ENCODE assay signal across 14 mouse cellular contexts in genomic region chr7:110796367-110797051, GRCm38 (mm10). TPM values are rescaled to one million over a fixed set of nuclear protein-coding genes. Genes with fewer than 3 reads are reported as not detected.
DNase-seq lines count a peak whose midpoint lies in the region; ATAC-seq lines count a peak whose summit lies in the region.
"Had no signal": no experiment of that assay in that cellular context is flagged by ENCODE, and none has a peak within 500 bp of the region (broad histone marks: within the 10 kb centered on the region; RNA-seq: fewer than 3 reads in every experiment).

No protein-coding gene starts in this region.

- 79% methylated on average over 12 of the region's 12 CpGs for WGBS in midbrain, embryonic 10.5 days
- 76% methylated on average over 12 of the region's 12 CpGs for WGBS in midbrain, embryonic 13.5 days

- no peak for ATAC-seq in midbrain, embryonic 13.5 days
- ATAC-seq in hematopoietic stem cell, adult 5-6 weeks (replicated peaks in 1 of 2; ENCODE audit: insufficient read depth in 1 of 2, low FRiP score in 2 of 2, low TSS enrichment in 1 of 2, low read depth in 1 of 2, poor library complexity in 2 of 2, severe bottlenecking in 2 of 2), result peak; percentile 96 to 97
- ATAC-seq: Patski had no signal

- H3K27me3 ChIP-seq in midbrain, embryonic 10.5 days (ENCODE audit: low read depth, poor library complexity, severe bottlenecking), result no peaks in the 10 kb centered on the region
- H3K27me3 ChIP-seq in midbrain, embryonic 13.5 days, result no peaks in the 10 kb centered on the region
- H3K27me3 ChIP-seq: heart, embryonic 12.5 days; limb, embryonic 15.5 days; neural tube, embryonic 13.5 days; Patski had no signal

- no peaks in the 10 kb centered on the region for H3K36me3 ChIP-seq in midbrain, embryonic 10.5 days
- no peaks in the 10 kb centered on the region for H3K36me3 ChIP-seq in midbrain, embryonic 13.5 days
- H3K36me3 ChIP-seq: heart, embryonic 12.5 days; neural tube, embryonic 13.5 days had no signal

- no peaks in the 10 kb centered on the region for H3K9me3 ChIP-seq in midbrain, embryonic 10.5 days (replicated peaks)
- H3K9me3 ChIP-seq in midbrain, embryonic 13.5 days, result no peaks in the 10 kb centered on the region
- H3K9me3 ChIP-seq: heart, embryonic 12.5 days; limb, embryonic 15.5 days; neural tube, embryonic 13.5 days had no signal

- no peak for DNase-seq in midbrain, embryonic 10.5 days (ENCODE audit: low spot score)
- peak; percentile 87 for DNase-seq in naive thymus-derived CD4-positive, alpha-beta T cell, adult 2 months (ENCODE audit: low read depth)
- peak; percentile 80 for DNase-seq in thymus, postnatal 4 days
- DNase-seq in cerebellum, postnatal 36 days, result no peak
- no peak for DNase-seq in kidney, adult 11 months
- no peak for DNase-seq in kidney, adult 18-20 months
- DNase-seq: cerebellum, adult 11 months; kidney, postnatal 10 days had no signal

- no peak overlapping the region for H3K4me2 ChIP-seq in midbrain, embryonic 13.5 days (replicated peaks)
- H3K4me2 ChIP-seq: heart, embryonic 12.5 days; limb, embryonic 15.5 days; neural tube, embryonic 13.5 days had no signal

- H3K4me3 ChIP-seq in midbrain, embryonic 10.5 days, result no peak overlapping the region
- H3K4me3 ChIP-seq in midbrain, embryonic 13.5 days (replicated peaks), result no peak overlapping the region
- H3K4me3 ChIP-seq: heart, embryonic 12.5 days; limb, embryonic 15.5 days; neural tube, embryonic 13.5 days had no signal

- H3K9ac ChIP-seq in midbrain, embryonic 13.5 days (replicated peaks), result no peak overlapping the region
- H3K9ac ChIP-seq: heart, embryonic 12.5 days; limb, embryonic 15.5 days; neural tube, embryonic 13.5 days had no signal

- H3K4me1 ChIP-seq in midbrain, embryonic 10.5 days, result peaks cover 12% of the 10 kb centered on the region
- no peaks in the 10 kb centered on the region for H3K4me1 ChIP-seq in midbrain, embryonic 13.5 days (replicated peaks)
- H3K4me1 ChIP-seq: neural tube, embryonic 13.5 days had no signal

- 0 out of 2 replicates have a peak overlapping the region, but pooled peaks have one; percentile 17 for H3K27ac ChIP-seq in midbrain, embryonic 10.5 days (replicated peaks)
- no peak overlapping the region for H3K27ac ChIP-seq in midbrain, embryonic 13.5 days
- H3K27ac ChIP-seq: limb, embryonic 15.5 days; neural tube, embryonic 13.5 days had no signal

RNA-seq across cellular contexts. Expression of gene Ampd3, which starts 28.5 kb away (rescaled TPM):
- 0.81 and 0.95 TPM in 2 replicates for polyA plus RNA-seq in midbrain, embryonic 10.5 days (2016; fragmentation: Nextera tagmentation; extraction: Ambion mirVana)
- 2.9 and 3.7 TPM in 2 replicates for polyA plus RNA-seq in midbrain, embryonic 13.5 days (2015; fragmentation: Nextera tagmentation; extraction: Ambion mirVana)
- total RNA-seq in hematopoietic stem cell, adult 5-6 weeks (2017), result 4.4 and 9.3 TPM in 2 replicates

RNA-seq across cellular contexts. Expression of gene Rnf141, which starts 47.7 kb away (rescaled TPM):
- 22.2 and 23.2 TPM in 2 replicates for polyA plus RNA-seq in midbrain, embryonic 10.5 days (2016; fragmentation: Nextera tagmentation; extraction: Ambion mirVana)
- polyA plus RNA-seq in midbrain, embryonic 13.5 days (2015; fragmentation: Nextera tagmentation; extraction: Ambion mirVana), result 24.8 and 25.7 TPM in 2 replicates
- total RNA-seq in hematopoietic stem cell, adult 5-6 weeks (2017), result 66.5 and 76.7 TPM in 2 replicates

Comparison
In these comparisons a context has a peak if more than half of its experiments do, and no peak if none do; other contexts are left out.
1. DNase-seq: peak in naive thymus-derived CD4-positive, alpha-beta T cell, adult 2 months (single experiment) and thymus, postnatal 4 days (single experiment); none in midbrain, embryonic 10.5 days (single experiment), cerebellum, postnatal 36 days (0 of 2), kidney, adult 11 months (single experiment) and kidney, adult 18-20 months (single experiment).